Mouse (Mus musculus) myocyte (in vitro differentiated cells): ENCODE results near the gene Gm525. TPM values are rescaled to one million over a fixed set of nuclear protein-coding genes. Genes with fewer than 3 reads are reported as not detected.
"Not testable (repeated sequence)": the region's sequence is repeated elsewhere in the genome, so short reads cannot be mapped to it uniquely, and the experiment has no call there.

Source experiments
- H3K27me3 ChIP-seq: one replicate; pipeline ENCODE4 v1.6.1; 2011; ENCODE audit not compliant: control insufficient read depth, insufficient read depth, insufficient read length
- H3K36me3 ChIP-seq: one replicate; pipeline ENCODE4 v1.6.1; 2011; ENCODE audit not compliant: control insufficient read depth, insufficient read depth
- H3K4me2 ChIP-seq: one replicate; pipeline ENCODE4 v1.6.1; 2011; ENCODE audit warnings: low read depth, control low read depth
- H3K4me3 ChIP-seq: one replicate; pipeline ENCODE4 v1.5.1; 2011; ENCODE audit warnings: mild to moderate bottlenecking, control low read depth, moderate library complexity
- H3K79me2 ChIP-seq: one replicate; pipeline ENCODE4 v1.6.1; 2011; ENCODE audit not compliant: control insufficient read depth, insufficient read depth
- H3ac ChIP-seq: one replicate; pipeline ENCODE4 v1.6.1; 2011; ENCODE audit not compliant: control insufficient read depth, insufficient read length
- CEBPB ChIP-seq: IDR thresholded peaks from 2 replicates; pipeline ENCODE4 v1.6.1; 2011; ENCODE audit warnings: mild to moderate bottlenecking, moderate library complexity; ENCODE audit not compliant: poor library complexity, insufficient read depth, severe bottlenecking
- E2F4 ChIP-seq: IDR thresholded peaks from one replicate; pipeline ENCODE4 v1.6.1; 2011; ENCODE audit warnings: mild to moderate bottlenecking, control low read depth, moderate library complexity; ENCODE audit not compliant: insufficient read depth
- MAX ChIP-seq: IDR thresholded peaks from one replicate; pipeline ENCODE4 v1.6.1; 2011; ENCODE audit warnings: low read depth, mild to moderate bottlenecking, control low read depth
- MYOD1 ChIP-seq, 3 experiments: IDR thresholded peaks; one replicate each; pipeline ENCODE4 v1.6.1; 2011; ENCODE audit warnings: control low read depth in 2 of 3, low read depth in 2 of 3, mild to moderate bottlenecking in 2 of 3, moderate library complexity in 1 of 3; ENCODE audit not compliant: insufficient read length in 2 of 3, control insufficient read depth in 1 of 3
- MYOG ChIP-seq, 3 experiments: IDR thresholded peaks; one replicate each; pipeline ENCODE4 v1.6.1; 2011; ENCODE audit warnings: control low read depth in 2 of 3, low read depth in 2 of 3, mild to moderate bottlenecking in 2 of 3; ENCODE audit not compliant: insufficient read length in 2 of 3, control insufficient read depth in 1 of 3, insufficient read depth in 1 of 3
- POLR2A ChIP-seq: IDR thresholded peaks from one replicate; pipeline ENCODE4 v1.6.1; 2011; ENCODE audit warnings: low read depth, mild to moderate bottlenecking, control low read depth, moderate library complexity; ENCODE audit not compliant: insufficient read length
- POLR2AphosphoS2 ChIP-seq: IDR thresholded peaks from one replicate; pipeline ENCODE4 v1.6.1; 2011; ENCODE audit warnings: low read depth, control low read depth; ENCODE audit not compliant: insufficient read length
- REST ChIP-seq: IDR thresholded peaks from one replicate; pipeline ENCODE4 v1.6.1; 2011; ENCODE audit warnings: mild to moderate bottlenecking, control low read depth, moderate library complexity; ENCODE audit not compliant: insufficient read depth, insufficient read length
- SRF ChIP-seq: IDR thresholded peaks from one replicate; pipeline ENCODE4 v1.6.1; 2011; ENCODE audit warnings: low read depth; ENCODE audit not compliant: control insufficient read depth, insufficient read length
- TCF12 ChIP-seq: IDR thresholded peaks from one replicate; pipeline ENCODE4 v1.6.1; 2011; ENCODE audit warnings: mild to moderate bottlenecking, control low read depth; ENCODE audit not compliant: poor library complexity, insufficient read depth, severe bottlenecking
- TCF3 ChIP-seq: IDR thresholded peaks from one replicate; pipeline ENCODE4 v1.6.1; 2011; ENCODE audit warnings: low read depth, control low read depth; ENCODE audit not compliant: insufficient read length
- USF1 ChIP-seq: IDR thresholded peaks from one replicate; pipeline ENCODE4 v1.6.1; 2011; ENCODE audit warnings: low read depth, mild to moderate bottlenecking, control low read depth, moderate library complexity
- polyA plus RNA-seq: library from polyadenylated mRNA; unstranded; fragments of >200 nt; fragmentation: generic; extraction: Trizol; gene quantifications from one replicate; pipeline ENCODE4 v1.2.1, GENCODE M21; 2012; ENCODE audit warnings: missing spikeins

Gene Gm525
- polyA plus RNA-seq, 1 experiment: not detected

GRCm38 (mm10) chr11:89092714-89093113 is 19.1 kb downstream of the Gm525 start:
- Histone ChIP-seq H3K79me2 (no peaks in the 10 kb centered on the region), H3ac (no peak overlapping the region), H3K4me2 (no peak overlapping the region), H3K36me3 (no peaks in the 10 kb centered on the region), H3K4me3 (no peak overlapping the region), H3K27me3 (no peaks in the 10 kb centered on the region)
- TF ChIP-seq USF1 (peak; percentile 27), TCF12 (no peak)

GRCm38 (mm10) chr11:89095306-89095705 is 21.7 kb downstream of the Gm525 start:
- Histone ChIP-seq H3K4me2 (no peak overlapping the region), H3ac (no peak overlapping the region), H3K36me3 (no peaks in the 10 kb centered on the region), H3K4me3 (no peak overlapping the region), H3K27me3 (no peaks in the 10 kb centered on the region), H3K79me2 (no peaks in the 10 kb centered on the region)
- TF ChIP-seq USF1 (no peak), SRF (no peak), REST (no peak), CEBPB (no peak), MAX (no peak), POLR2AphosphoS2 (no peak), E2F4 (no peak), MYOD1 (IDR thresholded peaks at IDR 0.05; ENCODE audit: control insufficient read depth in 1 of 3, insufficient read length in 2 of 3, low read depth in 2 of 3) (no peak)

- not testable (repeated sequence) for H3K4me3 ChIP-seq, H3ac ChIP-seq, H3K27me3 ChIP-seq, H3K36me3 ChIP-seq, H3K79me2 ChIP-seq, H3K4me2 ChIP-seq
These were observed 23.7 kb downstream of the Gm525 start for GRCm38 (mm10) chr11:89097292-89097691.

GRCm38 (mm10) chr11:89098083-89098835 is 24.6 kb downstream of the Gm525 start:
- peak; percentile 95 for TF ChIP-seq CEBPB
- TF ChIP-seq TCF12: no peak
- peak overlapping the region; percentile 43 for H3K4me2 ChIP-seq
- H3K36me3 ChIP-seq: no peaks in the 10 kb centered on the region
- no peaks in the 10 kb centered on the region for H3K79me2 ChIP-seq
- H3ac ChIP-seq: no peak overlapping the region
- no peaks in the 10 kb centered on the region for H3K27me3 ChIP-seq
- no peak overlapping the region for H3K4me3 ChIP-seq

- no peak for TF ChIP-seq E2F4
- TF ChIP-seq MYOD1 (IDR thresholded peaks at IDR 0.05; ENCODE audit: control insufficient read depth in 1 of 3, insufficient read length in 2 of 3, low read depth in 2 of 3): no peak
- no peak for TF ChIP-seq TCF12
- no peak for TF ChIP-seq CEBPB
- TF ChIP-seq TCF3: no peak
- no peak for TF ChIP-seq USF1
- no peak for TF ChIP-seq MAX
- TF ChIP-seq POLR2A: no peak
- no peak for TF ChIP-seq MYOG (IDR thresholded peaks at IDR 0.05; ENCODE audit: control insufficient read depth in 1 of 3, insufficient read depth in 1 of 3, insufficient read length in 2 of 3, low read depth in 2 of 3)
- no peak for TF ChIP-seq REST
- no peak for TF ChIP-seq SRF
- TF ChIP-seq POLR2AphosphoS2: no peak
- no peak overlapping the region for H3ac ChIP-seq
- no peaks in the 10 kb centered on the region for H3K36me3 ChIP-seq
- H3K27me3 ChIP-seq: no peaks in the 10 kb centered on the region
- H3K4me2 ChIP-seq: no peak overlapping the region
- H3K79me2 ChIP-seq: no peaks in the 10 kb centered on the region
- H3K4me3 ChIP-seq: no peak overlapping the region
These were observed 25.3 kb downstream of the Gm525 start for GRCm38 (mm10) chr11:89098930-89099329.

- Histone ChIP-seq H3ac (no peak overlapping the region), H3K79me2 (no peaks in the 10 kb centered on the region), H3K4me2 (peak overlapping the region; percentile 99), H3K36me3 (no peaks in the 10 kb centered on the region), H3K27me3 (no peaks in the 10 kb centered on the region), H3K4me3 (peak overlapping the region; percentile 24)
- TF ChIP-seq CEBPB (no peak), E2F4 (no peak), TCF3 (no peak), MYOG (IDR thresholded peaks at IDR 0.05; ENCODE audit: control insufficient read depth in 1 of 3, insufficient read depth in 1 of 3, insufficient read length in 2 of 3, low read depth in 2 of 3) (peak in 1 of 3 experiments; percentile 48), REST (no peak)
These were observed 26.8 kb downstream of the Gm525 start for GRCm38 (mm10) chr11:89100403-89100802.
